In genomic region chr13:9992640-9993039, GRCm38 (mm10) we compare ENCODE assay signal across 27 mouse cellular contexts.
"Had no signal": no experiment of that assay in that cellular context is flagged by ENCODE, and none has a peak within 500 bp of the region (broad histone marks: within the 10 kb centered on the region; RNA-seq: fewer than 3 reads in every experiment).

No protein-coding gene starts in this region.

- H3K9ac ChIP-seq: heart, embryonic 12.5 days; hindbrain, embryonic 12.5 days; hindbrain, embryonic 14.5 days; intestine, embryonic 15.5 days; limb, embryonic 12.5 days; liver, embryonic 13.5 days; liver, embryonic 15.5 days had no signal

- H3K36me3 ChIP-seq: heart, embryonic 10.5 days; heart, embryonic 12.5 days; hindbrain, embryonic 10.5 days; hindbrain, embryonic 12.5 days; intestine, embryonic 15.5 days; limb, embryonic 10.5 days; limb, embryonic 12.5 days; liver, embryonic 13.5 days; liver, embryonic 15.5 days had no signal

- ATAC-seq: hindbrain, embryonic 16.5 days; inflammation-experienced regulatory T-cells, adult 6 months; intestine, embryonic 15.5 days; intestine, postnatal 0 days had no signal

- H3K4me2 ChIP-seq: heart, embryonic 12.5 days; hindbrain, embryonic 12.5 days; hindbrain, embryonic 14.5 days; intestine, embryonic 15.5 days; limb, embryonic 12.5 days; liver, embryonic 11.5 days; liver, embryonic 13.5 days; liver, embryonic 15.5 days had no signal

- H3K27me3 ChIP-seq: heart, embryonic 12.5 days; hindbrain, embryonic 12.5 days; intestine, embryonic 15.5 days; limb, embryonic 12.5 days; liver, embryonic 13.5 days; liver, embryonic 15.5 days had no signal

- H3K27ac ChIP-seq: gastrocnemius, adult 2 months; heart, embryonic 10.5 days; hindbrain, embryonic 10.5 days; hindbrain, embryonic 12.5 days; hindbrain, embryonic 14.5 days; intestine, embryonic 15.5 days; left cerebral cortex, adult 2 months; limb, embryonic 10.5 days; limb, embryonic 12.5 days; liver, embryonic 13.5 days; liver, embryonic 15.5 days had no signal

- DNase-seq: gastrocnemius, adult 2 months; gastrocnemius, postnatal 10 days; gastrocnemius, postnatal 25 days; heart, adult 18-20 months; heart, postnatal 10 days; heart, postnatal 4 days; kidney, adult 18-20 months; kidney, adult 8-10 months; kidney, postnatal 10 days; kidney, postnatal 25 days; kidney, postnatal 4 days; liver; liver, embryonic 13.5 days had no signal

- H3K4me1 ChIP-seq: heart, embryonic 10.5 days; heart, embryonic 12.5 days; hindbrain, embryonic 10.5 days; hindbrain, embryonic 12.5 days; intestine, embryonic 15.5 days; limb, embryonic 10.5 days; limb, embryonic 12.5 days; liver, embryonic 13.5 days; liver, embryonic 15.5 days had no signal

- H3K4me3 ChIP-seq: gastrocnemius, adult 2 months; heart, embryonic 10.5 days; heart, embryonic 12.5 days; hindbrain, embryonic 10.5 days; hindbrain, embryonic 12.5 days; intestine, embryonic 15.5 days; left cerebral cortex, adult 2 months; limb, embryonic 10.5 days; limb, embryonic 12.5 days; liver, embryonic 13.5 days; liver, embryonic 15.5 days had no signal

- H3K9me3 ChIP-seq: heart, embryonic 10.5 days; heart, embryonic 12.5 days; hindbrain, embryonic 10.5 days; hindbrain, embryonic 12.5 days; intestine, embryonic 15.5 days; limb, embryonic 10.5 days; limb, embryonic 12.5 days; liver, embryonic 13.5 days; liver, embryonic 15.5 days had no signal
